Mouse (Mus musculus) testis, adult 2 months (tissue): ENCODE results near the gene Mettl7a1. TPM values are rescaled to one million over a fixed set of nuclear protein-coding genes. Genes with fewer than 3 reads are reported as not detected.
"Not testable (repeated sequence)": the region's sequence is repeated elsewhere in the genome, so short reads cannot be mapped to it uniquely, and the experiment has no call there.

Source experiments
- H3K27ac ChIP-seq: fragments of 200-500 bp; 2 replicates; pipeline ENCODE4 v1.5.1; 2012; ENCODE audit warnings: low read depth, low read length; ENCODE audit not compliant: control insufficient read depth, insufficient read depth
- H3K27me3 ChIP-seq: fragments of 200-500 bp; 2 replicates; pipeline ENCODE4 v1.6.1; 2012; ENCODE audit warnings: mild to moderate bottlenecking, low read length, moderate library complexity; ENCODE audit not compliant: control insufficient read depth, insufficient read depth
- H3K36me3 ChIP-seq: fragments of 200-500 bp; 2 replicates; pipeline ENCODE4 v1.6.1; 2012; ENCODE audit warnings: mild to moderate bottlenecking, low read length; ENCODE audit not compliant: control insufficient read depth, insufficient read depth
- H3K4me1 ChIP-seq: fragments of 200-500 bp; 2 replicates; pipeline ENCODE4 v1.6.1; 2012; ENCODE audit warnings: low read length; ENCODE audit not compliant: control insufficient read depth, insufficient read depth
- H3K4me3 ChIP-seq: fragments of 200-500 bp; 2 replicates; pipeline ENCODE4 v1.5.1; 2012; ENCODE audit warnings: low read depth, mild to moderate bottlenecking, low read length, moderate library complexity, mixed read lengths; ENCODE audit not compliant: control insufficient read depth
- CTCF ChIP-seq: fragments of 200-500 bp; IDR thresholded peaks from 2 replicates; pipeline ENCODE4 v1.5.1; 2012; ENCODE audit warnings: low read depth, mild to moderate bottlenecking, inconsistent platforms, low read length, moderate library complexity; ENCODE audit not compliant: control insufficient read depth, insufficient read depth, insufficient replicate concordance
- POLR2A ChIP-seq: fragments of 200-500 bp; IDR thresholded peaks from 2 replicates; pipeline ENCODE4 v1.6.1; 2012; ENCODE audit warnings: low read depth, mild to moderate bottlenecking, inconsistent platforms, low read length, moderate library complexity; ENCODE audit not compliant: control insufficient read depth
- polyA plus RNA-seq: library from polyadenylated mRNA; depleted of rRNA; stranded (reverse); fragments of >200 nt; gene quantifications from 2 replicates; pipeline ENCODE4 v1.2.3, GENCODE M21; 2012

The Mettl7a1 gene
- polyA plus RNA-seq, 1 experiment = 5.0 TPM

DNA sequence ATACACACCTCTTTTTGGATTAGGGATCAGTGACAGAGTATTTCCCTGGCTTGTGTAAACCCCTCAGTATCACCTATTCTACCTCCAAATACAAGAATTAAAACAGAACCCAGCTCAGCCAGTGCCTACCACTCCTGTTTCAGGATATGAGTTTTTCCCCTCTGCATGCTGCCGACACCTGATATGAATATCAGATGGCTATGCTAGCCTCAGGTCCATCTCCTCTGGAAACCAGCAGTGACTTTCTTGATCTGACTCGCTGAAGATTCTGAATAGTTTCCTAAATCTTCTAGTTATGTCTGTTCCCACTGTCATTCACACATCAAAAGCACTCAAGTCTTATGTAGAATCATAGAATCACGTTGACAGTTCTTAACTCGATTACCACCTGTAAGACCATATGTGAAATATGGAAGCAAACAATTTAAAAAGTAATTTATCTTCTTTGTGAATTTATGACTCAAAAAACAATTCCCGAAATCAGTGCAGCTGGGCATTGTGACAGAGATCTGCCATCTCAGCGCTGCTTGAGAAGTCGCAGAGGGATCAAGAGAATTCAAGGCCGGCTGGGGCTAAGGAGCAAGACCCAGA is 417 bp upstream of the Mettl7a1 start:
- TF ChIP-seq POLR2A (no peak), CTCF (no peak)
- H3K27ac ChIP-seq = peak overlapping the region; percentile 87; the same call in 1 of the 2 replicates
- no peak overlapping the region; the same call in 1 of the 2 replicates for H3K4me3 ChIP-seq
- peaks cover 15% of the 10 kb centered on the region for H3K4me1 ChIP-seq
- H3K27me3 ChIP-seq = no peaks in the 10 kb centered on the region
- H3K36me3 ChIP-seq = no peaks in the 10 kb centered on the region

- Histone ChIP-seq H3K4me3 (no peak overlapping the region), H3K27me3 (no peaks in the 10 kb centered on the region)
- TF ChIP-seq POLR2A = no peak
- TF ChIP-seq CTCF = no peak
Measured at GRCm38 (mm10) chr15:100306201-100306600, 2.3 kb downstream of the Mettl7a1 start.

DNA sequence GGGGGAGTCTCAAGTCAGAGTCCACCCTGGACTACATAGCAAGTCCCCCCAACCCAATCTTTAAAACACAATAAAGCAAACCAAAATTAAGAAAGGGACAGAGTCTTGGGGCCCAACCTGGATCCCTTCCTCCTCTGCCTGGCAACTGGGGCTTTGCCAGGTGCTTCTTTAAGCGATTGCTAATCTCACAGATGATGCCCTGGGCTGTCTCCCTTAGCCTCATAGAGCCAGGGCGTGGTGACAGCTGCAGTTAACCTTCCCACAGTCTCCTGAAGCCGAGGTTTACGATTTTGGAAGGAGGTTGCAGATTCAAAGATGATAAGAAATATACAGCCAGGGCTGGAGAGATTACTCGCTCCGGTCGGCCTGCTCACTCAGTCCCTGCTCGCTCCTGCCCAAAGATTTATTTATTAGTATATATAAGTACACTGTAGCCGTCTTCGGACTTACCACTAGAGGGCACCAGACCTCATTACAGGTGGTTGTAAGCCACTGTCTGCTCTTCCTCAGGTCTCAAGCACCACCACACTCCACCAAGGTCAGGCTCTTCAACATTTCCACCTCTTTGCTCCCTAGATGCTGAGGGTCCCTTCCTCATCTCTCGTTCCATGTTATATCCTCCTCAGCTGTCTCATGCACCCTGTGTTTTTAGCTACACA is 3.6 kb downstream of the Mettl7a1 start:
- H3K27ac ChIP-seq, H3K4me3 ChIP-seq, H3K27me3 ChIP-seq, H3K4me1 ChIP-seq, H3K36me3 ChIP-seq: not testable (repeated sequence)
- peak; percentile 17; the same call in 1 of the 2 replicates for TF ChIP-seq CTCF

More at GRCm38 (mm10) chr15:100306201-100306600, 2.3 kb downstream of the Mettl7a1 start:
- Histone ChIP-seq H3K36me3 (no peaks in the 10 kb centered on the region), H3K4me1 (peaks cover 15% of the 10 kb centered on the region), H3K27ac (no peak overlapping the region)

DNA sequence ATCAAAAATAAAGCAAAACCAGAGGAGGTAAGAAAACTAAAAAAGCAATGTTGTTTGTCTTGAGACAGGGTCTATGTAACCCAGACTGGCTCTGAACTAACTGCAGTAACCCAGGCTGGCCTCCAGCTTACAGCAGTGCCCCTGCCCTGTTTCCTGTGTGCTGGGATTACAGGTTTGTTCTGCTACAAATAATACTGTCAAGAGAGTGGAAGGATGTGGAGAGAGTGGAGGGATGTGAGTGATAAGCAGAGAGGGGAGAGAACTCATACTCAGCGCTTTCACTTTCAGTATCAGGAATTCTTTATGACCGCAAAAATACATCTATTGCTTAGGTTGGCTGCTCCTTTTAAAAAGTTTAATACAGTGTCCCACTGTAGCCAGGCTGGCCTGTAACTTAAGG is 8.4 kb downstream of the Mettl7a1 start:
- H3K36me3 ChIP-seq = no peaks in the 10 kb centered on the region
- H3K27me3 ChIP-seq = no peaks in the 10 kb centered on the region
- H3K27ac ChIP-seq = no peak overlapping the region
- no peaks in the 10 kb centered on the region for H3K4me1 ChIP-seq
- H3K4me3 ChIP-seq = no peak overlapping the region
- no peak for TF ChIP-seq CTCF
- no peak for TF ChIP-seq POLR2A

- no peak overlapping the region for H3K4me3 ChIP-seq
- no peaks in the 10 kb centered on the region for H3K27me3 ChIP-seq
- TF ChIP-seq CTCF (no peak), POLR2A (no peak)
- H3K27ac ChIP-seq = no peak overlapping the region
- no peaks in the 10 kb centered on the region for H3K36me3 ChIP-seq
- H3K4me1 ChIP-seq = no peaks in the 10 kb centered on the region
Measured at GRCm38 (mm10) chr15:100314448-100315145, 10.7 kb downstream of the Mettl7a1 start.

DNA sequence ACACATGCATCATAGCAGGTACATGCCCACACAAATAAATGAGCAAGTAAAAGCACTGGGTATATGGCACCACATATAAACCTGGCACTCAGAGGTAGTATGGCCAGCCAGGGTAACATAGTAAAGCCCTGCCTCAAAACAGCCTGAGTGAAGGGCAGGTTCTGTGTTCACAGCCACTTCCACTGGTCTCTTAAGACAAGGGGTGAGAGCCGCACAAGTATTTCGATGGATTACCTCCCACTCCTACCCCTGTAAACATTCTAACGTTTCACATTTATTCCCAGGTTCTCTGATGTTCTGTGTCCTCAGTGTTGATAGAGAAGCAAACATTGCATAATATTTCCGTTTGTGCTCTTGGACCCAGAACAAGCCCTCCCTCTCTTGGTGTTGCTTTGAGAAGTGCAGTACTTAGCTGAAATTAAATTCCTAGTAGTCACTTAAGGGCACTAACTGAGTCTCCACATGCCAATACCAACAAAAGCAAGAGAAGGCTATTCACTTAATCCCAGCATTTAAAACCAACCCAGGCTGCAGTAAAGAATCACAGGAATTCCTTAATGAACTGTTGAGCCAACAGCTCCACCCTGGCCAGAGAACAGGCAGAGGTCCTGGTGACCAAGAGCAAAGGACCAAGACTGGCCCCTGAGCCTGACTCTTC is 14.2 kb downstream of the Mettl7a1 start:
- H3K27ac ChIP-seq, H3K36me3 ChIP-seq, H3K4me1 ChIP-seq, H3K27me3 ChIP-seq, H3K4me3 ChIP-seq: not testable (repeated sequence)

DNA sequence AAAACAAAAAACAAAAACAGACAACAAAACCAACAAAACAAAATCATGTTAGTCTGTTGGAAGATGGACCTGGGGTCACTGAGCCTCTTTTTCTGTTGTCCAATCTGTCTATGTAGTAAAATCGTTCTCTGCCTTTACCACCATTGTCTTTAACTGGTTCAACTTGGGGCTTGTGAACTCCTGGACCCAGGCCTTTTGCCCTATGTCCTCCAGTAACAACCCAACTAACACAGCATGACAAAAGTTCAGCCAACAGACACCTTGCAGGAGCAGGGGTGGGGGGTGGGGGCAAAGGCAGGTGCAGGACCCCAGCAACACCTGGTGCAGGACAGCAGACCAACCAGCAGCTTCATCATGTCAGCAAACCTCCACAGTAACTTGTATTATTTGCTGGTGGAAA is 15.9 kb downstream of the Mettl7a1 start:
- no peak overlapping the region for H3K27ac ChIP-seq
- H3K36me3 ChIP-seq = no peaks in the 10 kb centered on the region
- TF ChIP-seq POLR2A = no peak
- no peak for TF ChIP-seq CTCF
- no peak overlapping the region for H3K4me3 ChIP-seq
- no peaks in the 10 kb centered on the region; the same call in 1 of the 2 replicates for H3K4me1 ChIP-seq
- no peaks in the 10 kb centered on the region for H3K27me3 ChIP-seq
